Mouse (Mus musculus): ENCODE results near the gene Edem3. TPM values are rescaled to one million over a fixed set of nuclear protein-coding genes. Genes with fewer than 3 reads are reported as not detected.
"Not testable (repeated sequence)": the region's sequence is repeated elsewhere in the genome, so short reads cannot be mapped to it uniquely, and the experiment has no call there.

The Edem3 gene
- polyA plus RNA-seq, 1 experiment from 2014 or later: 18.5 TPM

DNA sequence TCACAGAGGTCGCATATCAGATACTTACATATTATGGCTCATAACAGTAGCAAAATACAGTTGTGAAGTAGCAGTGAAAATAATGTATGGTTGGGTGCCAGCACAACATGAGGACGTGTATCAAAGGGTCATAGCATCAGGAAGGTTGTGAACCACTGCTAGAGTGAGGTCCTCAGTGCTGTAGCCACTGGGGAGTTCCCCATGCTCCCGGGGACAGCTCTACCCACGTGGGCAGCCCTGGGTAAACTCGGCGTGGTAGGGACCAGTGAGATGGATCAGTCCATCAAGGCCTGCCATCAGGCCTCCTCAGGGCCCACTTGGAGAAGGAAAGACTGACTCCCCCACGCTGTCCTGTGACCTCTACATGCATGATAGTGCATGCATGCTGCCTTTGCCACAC, 26.3 kb downstream of the Edem3 start:
- no peak overlapping the region for H3K9ac ChIP-seq
- peaks cover 61% of the 10 kb centered on the region for H3K36me3 ChIP-seq
- H3K27ac ChIP-seq (replicated peaks): no peak overlapping the region
- WGBS: 87% methylated on average over 7 of the region's 7 CpGs
- no peak for ATAC-seq (ENCODE audit: low read depth)
- no peak overlapping the region for H3K4me3 ChIP-seq
- no peaks in the 10 kb centered on the region for H3K4me1 ChIP-seq (replicated peaks)
- no peak overlapping the region for H3K4me2 ChIP-seq
- H3K9me3 ChIP-seq: no peaks in the 10 kb centered on the region
- H3K27me3 ChIP-seq: no peaks in the 10 kb centered on the region

DNA sequence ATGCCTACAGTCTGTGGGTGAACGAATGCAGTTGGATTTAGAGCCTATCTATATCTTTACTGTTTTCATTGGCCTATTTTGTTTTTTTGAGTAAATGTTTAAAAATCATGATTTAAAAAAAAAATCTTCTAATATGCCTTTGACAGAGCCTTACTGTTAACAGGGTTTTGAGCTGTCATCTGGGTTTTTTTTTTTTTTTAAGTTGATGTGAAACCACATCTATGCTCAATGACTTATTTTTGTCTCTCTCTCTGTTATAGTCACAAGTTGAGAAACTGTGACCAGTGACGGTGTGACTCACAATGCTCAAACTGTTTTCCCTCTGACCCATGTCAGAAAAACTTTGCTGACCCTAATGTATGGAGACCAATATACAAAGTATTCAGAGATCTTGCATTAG, 28.2 kb downstream of the Edem3 start:
- Histone ChIP-seq H3K36me3 (peaks cover 49% of the 10 kb centered on the region), H3K4me1 (replicated peaks) (no peaks in the 10 kb centered on the region), H3K27me3 (no peaks in the 10 kb centered on the region), H3K27ac (replicated peaks) (no peak overlapping the region), H3K9me3 (no peaks in the 10 kb centered on the region), H3K4me2 (no peak overlapping the region), H3K4me3 (no peak overlapping the region), H3K9ac (no peak overlapping the region)
- WGBS: 86% methylated on average over 2 of the region's 2 CpGs
- no peak for ATAC-seq (ENCODE audit: low read depth)

DNA sequence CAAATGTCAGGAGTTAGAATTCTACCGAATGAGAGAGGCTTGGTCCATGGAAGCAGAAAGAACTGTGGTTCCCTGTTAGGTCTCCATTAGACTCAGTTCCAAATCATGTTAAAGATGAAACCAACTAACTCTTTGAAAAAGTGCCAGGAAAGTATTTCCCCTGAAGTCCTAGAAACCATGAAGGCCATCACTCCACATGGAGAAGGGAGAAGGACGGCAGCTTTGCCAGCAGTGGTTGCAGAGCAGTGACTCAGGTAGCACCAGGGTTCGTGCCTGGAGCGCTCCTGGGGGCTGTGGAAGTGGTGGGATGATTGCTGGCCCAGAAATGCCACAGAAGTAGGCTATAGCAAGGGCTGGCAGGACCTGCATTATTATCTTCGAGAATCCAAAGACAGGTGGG, 31.2 kb downstream of the Edem3 start:
- no peaks in the 10 kb centered on the region for H3K4me1 ChIP-seq (replicated peaks)
- no peak overlapping the region for H3K4me2 ChIP-seq
- no peak overlapping the region for H3K27ac ChIP-seq (replicated peaks)
- no peak overlapping the region for H3K9ac ChIP-seq
- 95% methylated on average over 5 of the region's 5 CpGs for WGBS
- no peak for ATAC-seq (ENCODE audit: low read depth)
- no peaks in the 10 kb centered on the region for H3K27me3 ChIP-seq
- H3K36me3 ChIP-seq: peaks cover 42% of the 10 kb centered on the region
- H3K4me3 ChIP-seq: no peak overlapping the region
- H3K9me3 ChIP-seq: no peaks in the 10 kb centered on the region

DNA sequence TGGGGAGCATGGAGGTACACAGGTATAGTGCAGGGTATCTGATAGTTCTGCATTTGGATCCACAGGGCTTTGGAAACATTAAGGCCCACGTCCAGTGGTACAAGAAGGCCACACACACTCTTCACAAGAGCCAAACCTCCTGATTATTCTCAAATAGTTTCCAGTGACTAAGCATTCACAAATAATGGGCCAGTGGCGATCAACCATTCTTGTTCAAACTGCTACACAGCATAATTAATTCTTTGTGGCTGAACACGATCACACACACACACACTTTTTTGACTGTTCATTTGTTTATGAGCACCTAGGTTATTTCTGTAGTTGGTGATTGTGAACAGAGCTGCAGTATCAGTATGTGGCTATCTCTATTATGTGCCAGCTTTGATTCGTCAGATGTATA, 34.0 kb downstream of the Edem3 start:
- Histone ChIP-seq H3K27me3 (no peaks in the 10 kb centered on the region), H3K27ac (replicated peaks) (no peak overlapping the region), H3K9me3 (no peaks in the 10 kb centered on the region), H3K4me1 (replicated peaks) (no peaks in the 10 kb centered on the region), H3K4me3 (no peak overlapping the region), H3K4me2 (no peak overlapping the region), H3K9ac (no peak overlapping the region), H3K36me3 (peaks cover 46% of the 10 kb centered on the region)
- ATAC-seq (ENCODE audit: low read depth): no peak
- 50% methylated on average over 4 of the region's 4 CpGs for WGBS

DNA sequence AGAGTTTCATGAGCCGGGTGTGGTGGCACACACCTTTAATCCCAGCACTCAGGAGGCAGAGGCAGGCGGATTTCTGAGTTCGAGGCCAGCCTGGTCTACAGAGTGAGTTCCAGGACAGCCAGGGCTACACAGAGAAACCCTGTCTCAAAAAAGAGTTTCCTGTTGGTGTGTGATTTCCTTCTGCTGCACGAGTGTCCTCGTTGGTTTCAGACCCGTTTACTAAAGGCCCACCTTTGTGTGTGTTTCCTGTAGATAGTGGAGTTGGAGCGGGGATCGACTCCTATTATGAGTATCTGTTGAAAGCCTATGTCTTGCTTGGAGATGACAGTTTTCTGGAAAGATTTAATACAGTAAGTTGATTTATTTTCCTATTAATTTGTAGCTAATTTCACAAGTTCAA, 36.9 kb downstream of the Edem3 start:
- H3K27me3 ChIP-seq; ATAC-seq (ENCODE audit: low read depth); H3K9ac ChIP-seq; H3K27ac ChIP-seq (replicated peaks); H3K4me1 ChIP-seq (replicated peaks); H3K9me3 ChIP-seq; H3K4me3 ChIP-seq; H3K4me2 ChIP-seq: not testable (repeated sequence)
- 92% methylated on average over 8 of the region's 8 CpGs for WGBS
- H3K36me3 ChIP-seq: peaks cover 47% of the 10 kb centered on the region

DNA sequence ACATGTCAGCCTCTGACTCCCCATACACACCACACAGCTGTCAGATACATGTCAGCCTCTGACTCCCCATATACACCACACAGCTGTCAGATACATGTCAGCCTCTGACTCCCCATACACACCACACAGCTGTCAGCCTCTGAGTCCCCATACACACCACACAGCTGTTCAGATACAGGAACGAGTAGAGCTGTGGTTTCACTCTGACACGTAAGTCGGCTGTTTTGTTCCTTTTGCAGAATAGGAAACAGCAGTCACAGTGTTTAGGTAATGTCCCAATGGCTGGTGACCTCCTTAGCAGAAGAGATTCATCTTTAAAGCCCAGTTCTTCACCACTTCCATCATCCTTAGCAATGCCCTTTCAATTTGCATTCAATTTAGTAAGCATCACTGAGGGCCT, 47.6 kb downstream of the Edem3 start:
- H3K27ac ChIP-seq (replicated peaks); H3K9ac ChIP-seq: not testable (repeated sequence)

DNA sequence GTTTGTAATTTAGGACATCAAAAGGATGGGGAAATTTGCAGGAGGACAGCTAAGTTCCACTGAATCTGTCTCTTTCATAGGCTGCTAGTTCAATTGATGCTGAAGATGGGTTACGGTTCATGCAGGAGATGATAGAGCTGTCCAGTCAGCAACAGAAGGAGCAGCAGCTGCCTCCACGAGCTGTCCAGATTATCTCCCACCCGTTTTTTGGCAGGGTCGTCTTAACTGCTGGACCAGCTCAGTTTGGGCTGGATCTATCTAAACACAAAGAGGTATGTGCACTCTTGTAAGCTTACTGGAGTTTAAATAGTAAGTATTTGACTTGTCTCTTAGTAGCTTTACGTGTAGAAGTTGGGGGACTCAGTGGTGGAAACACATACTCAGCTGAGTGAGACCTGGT, 52.1 kb downstream of the Edem3 start:
- 93% methylated on average over 5 of the region's 5 CpGs for WGBS
- no peak overlapping the region for H3K9ac ChIP-seq
- no peaks in the 10 kb centered on the region for H3K4me1 ChIP-seq (replicated peaks)
- H3K9me3 ChIP-seq: no peaks in the 10 kb centered on the region
- H3K4me3 ChIP-seq: no peak overlapping the region
- H3K4me2 ChIP-seq: no peak overlapping the region
- ATAC-seq (ENCODE audit: low read depth): no peak
- no peaks in the 10 kb centered on the region for H3K27me3 ChIP-seq
- no peak overlapping the region for H3K27ac ChIP-seq (replicated peaks)
- peaks cover 61% of the 10 kb centered on the region for H3K36me3 ChIP-seq

More for the DNA sequence above, 47.6 kb downstream of the Edem3 start:
- H3K36me3 ChIP-seq: peaks cover 54% of the 10 kb centered on the region
- not testable (repeated sequence) for H3K9me3 ChIP-seq; ATAC-seq (ENCODE audit: low read depth); H3K4me3 ChIP-seq; H3K4me1 ChIP-seq (replicated peaks); H3K27me3 ChIP-seq; H3K4me2 ChIP-seq
- WGBS: 81% methylated on average over 3 of the region's 3 CpGs

DNA sequence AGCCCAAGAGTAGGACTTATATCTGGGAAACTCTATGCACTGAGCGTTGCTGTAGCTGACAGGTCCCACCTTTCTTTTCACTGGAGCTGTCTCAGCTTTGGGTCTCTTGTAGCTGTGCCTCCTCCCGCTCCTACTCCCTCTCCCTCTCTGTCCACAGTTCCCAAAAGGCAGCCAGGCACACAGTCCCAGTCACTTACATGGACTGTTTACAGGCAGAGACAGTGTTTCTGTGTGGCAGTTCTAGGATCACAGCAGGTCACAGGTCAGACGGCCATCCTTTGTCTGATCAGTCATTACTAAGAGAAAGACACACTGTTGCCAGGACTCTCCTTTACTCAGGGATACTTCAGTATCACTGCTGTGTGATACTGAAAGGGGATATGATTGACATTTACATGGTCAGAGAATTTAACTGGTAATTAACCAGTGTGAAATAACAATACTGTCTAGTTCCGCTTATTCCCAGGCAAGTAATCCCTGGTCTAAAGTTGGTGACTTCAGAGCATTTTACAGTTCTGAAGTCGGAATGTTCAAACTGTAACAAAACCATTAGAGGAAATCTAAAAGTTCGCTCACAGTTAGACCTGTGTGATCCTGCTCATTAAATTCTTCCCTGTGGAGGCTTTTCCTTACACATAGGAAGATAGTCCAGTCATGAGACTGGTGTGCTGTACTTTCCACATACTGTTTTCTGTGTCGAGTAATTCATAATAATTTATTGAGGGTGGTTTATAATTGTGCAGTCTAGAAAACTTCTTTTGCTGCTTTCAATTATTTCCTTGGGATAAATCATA, 55.7 kb downstream of the Edem3 start:
- no peak for ATAC-seq (ENCODE audit: low read depth)
- Histone ChIP-seq H3K36me3 (peaks cover 67% of the 10 kb centered on the region), H3K27me3 (no peaks in the 10 kb centered on the region), H3K9ac (no peak overlapping the region), H3K27ac (replicated peaks) (no peak overlapping the region), H3K9me3 (no peaks in the 10 kb centered on the region), H3K4me3 (no peak overlapping the region), H3K4me1 (replicated peaks) (no peaks in the 10 kb centered on the region), H3K4me2 (no peak overlapping the region)
- 59% methylated on average over 7 of the region's 7 CpGs for WGBS

DNA sequence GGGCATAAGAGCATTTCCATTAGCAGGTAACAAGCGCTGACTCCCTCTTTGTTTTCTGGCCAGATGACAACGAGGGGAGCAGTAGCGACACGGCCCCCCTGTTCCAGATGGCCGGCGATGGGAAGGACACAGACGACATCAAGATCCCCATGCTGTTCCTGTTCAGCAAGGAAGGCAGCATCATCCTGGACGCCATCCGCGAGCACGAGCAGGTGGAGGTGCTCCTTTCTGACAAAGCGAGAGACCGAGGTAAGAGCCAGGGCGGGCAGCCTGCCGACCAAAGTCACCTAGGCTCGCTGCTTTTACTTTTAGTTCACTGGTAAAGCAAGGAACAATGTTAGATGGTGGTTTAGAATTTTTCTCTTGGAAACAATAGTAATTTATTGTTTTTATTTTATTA, 56.3 kb downstream of the Edem3 start:
- Histone ChIP-seq H3K9ac (no peak overlapping the region), H3K4me1 (replicated peaks) (no peaks in the 10 kb centered on the region), H3K4me3 (no peak overlapping the region), H3K4me2 (no peak overlapping the region), H3K36me3 (peaks cover 69% of the 10 kb centered on the region), H3K27ac (replicated peaks) (no peak overlapping the region), H3K27me3 (no peaks in the 10 kb centered on the region), H3K9me3 (no peaks in the 10 kb centered on the region)
- no peak for ATAC-seq (ENCODE audit: low read depth)
- 84% methylated on average over 16 of the region's 16 CpGs for WGBS

DNA sequence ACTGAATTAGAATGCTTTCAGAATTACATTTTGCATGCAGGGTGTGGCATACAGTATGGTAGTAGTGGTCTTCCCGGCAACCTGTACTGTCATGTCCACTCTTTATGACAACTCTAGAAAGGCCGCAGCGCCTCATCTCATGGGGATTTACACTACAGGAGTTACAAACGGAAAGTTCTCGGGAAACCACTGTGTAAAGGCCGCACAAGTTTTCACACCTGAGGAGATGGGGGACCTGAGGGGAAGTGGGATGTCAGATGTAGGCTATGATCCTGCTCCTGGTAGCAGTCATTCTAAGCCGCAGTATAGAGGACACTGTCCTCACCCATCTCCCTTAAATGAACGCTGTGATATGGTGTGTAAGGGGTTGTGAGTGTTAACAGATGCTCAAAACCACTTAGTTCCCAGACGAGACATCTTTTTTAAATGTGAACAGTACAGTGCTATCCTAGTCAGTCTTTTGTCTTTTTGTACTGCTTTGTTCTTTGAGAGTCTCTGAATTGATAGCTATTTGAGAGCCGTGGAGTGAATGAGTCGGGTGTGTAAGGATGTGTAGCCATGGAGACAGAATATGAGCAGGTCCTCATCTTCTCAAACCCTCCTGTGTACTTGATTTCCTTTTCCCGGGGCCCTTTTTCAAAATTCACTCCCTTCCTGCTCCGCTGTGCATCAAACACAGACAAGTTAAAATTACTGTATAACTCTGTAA, 57.0 kb downstream of the Edem3 start:
- Histone ChIP-seq H3K9ac (no peak overlapping the region), H3K4me3 (no peak overlapping the region), H3K9me3 (no peaks in the 10 kb centered on the region), H3K27me3 (no peaks in the 10 kb centered on the region), H3K4me2 (no peak overlapping the region), H3K36me3 (peaks cover 68% of the 10 kb centered on the region), H3K27ac (replicated peaks) (no peak overlapping the region), H3K4me1 (replicated peaks) (no peaks in the 10 kb centered on the region)
- no peak for ATAC-seq (ENCODE audit: low read depth)
- 70% methylated on average over 13 of the region's 13 CpGs for whole genome bisulfite sequencing

DNA sequence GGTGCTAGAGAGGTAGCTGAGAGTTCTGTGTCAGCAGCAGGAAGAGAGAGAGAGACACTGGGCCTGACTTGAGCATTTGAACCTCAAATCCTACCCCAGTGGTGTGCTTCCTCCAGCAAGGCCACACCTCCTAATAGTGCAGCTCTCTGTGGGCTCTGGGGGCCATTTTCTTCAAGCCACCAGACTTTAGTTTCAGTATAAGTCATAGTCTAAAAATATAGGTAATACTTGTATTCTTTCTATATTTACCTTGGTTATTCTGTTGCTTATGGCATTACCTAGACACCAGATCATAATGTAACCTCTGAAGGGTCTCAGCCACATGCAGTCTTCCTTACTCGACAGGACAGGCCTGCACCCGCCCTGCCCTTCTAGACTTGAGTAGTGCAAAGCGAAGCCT, 60.9 kb downstream of the Edem3 start:
- no peaks in the 10 kb centered on the region for H3K4me1 ChIP-seq (replicated peaks)
- H3K4me2 ChIP-seq: no peak overlapping the region
- H3K27ac ChIP-seq (replicated peaks): no peak overlapping the region
- no peaks in the 10 kb centered on the region for H3K27me3 ChIP-seq
- no peak for ATAC-seq (ENCODE audit: low read depth)
- no peak overlapping the region for H3K4me3 ChIP-seq
- H3K9me3 ChIP-seq: no peaks in the 10 kb centered on the region
- H3K36me3 ChIP-seq: peaks cover 61% of the 10 kb centered on the region
- no peak overlapping the region for H3K9ac ChIP-seq
- 98% methylated on average over 3 of the region's 3 CpGs for WGBS

DNA sequence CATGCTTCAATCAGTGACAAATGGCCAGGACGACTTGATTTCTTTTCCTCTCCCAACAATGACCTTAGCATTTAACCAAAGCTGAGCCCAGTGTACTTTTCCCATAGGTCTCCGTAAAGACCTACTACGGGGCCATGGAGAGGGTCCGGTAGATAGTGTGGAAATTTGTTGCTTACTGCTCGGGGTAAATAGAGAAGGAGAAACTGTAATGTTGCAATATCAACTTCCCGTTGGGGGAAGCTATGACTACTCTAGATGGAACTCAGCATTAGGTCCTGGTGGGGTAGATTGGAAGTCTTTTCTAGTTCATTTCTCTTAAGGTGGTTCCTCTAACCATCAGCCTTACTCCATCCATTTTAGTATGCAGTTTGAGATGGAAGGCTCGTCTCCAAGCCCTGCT, 64.0 kb downstream of the Edem3 start:
- Histone ChIP-seq H3K27ac (replicated peaks) (no peak overlapping the region), H3K9me3 (no peaks in the 10 kb centered on the region), H3K27me3 (no peaks in the 10 kb centered on the region), H3K4me2 (no peak overlapping the region), H3K4me1 (replicated peaks) (no peaks in the 10 kb centered on the region), H3K36me3 (peaks cover 41% of the 10 kb centered on the region), H3K4me3 (no peak overlapping the region), H3K9ac (no peak overlapping the region)
- 91% methylated on average over 7 of the region's 7 CpGs for WGBS
- no peak for ATAC-seq (ENCODE audit: low read depth)

DNA sequence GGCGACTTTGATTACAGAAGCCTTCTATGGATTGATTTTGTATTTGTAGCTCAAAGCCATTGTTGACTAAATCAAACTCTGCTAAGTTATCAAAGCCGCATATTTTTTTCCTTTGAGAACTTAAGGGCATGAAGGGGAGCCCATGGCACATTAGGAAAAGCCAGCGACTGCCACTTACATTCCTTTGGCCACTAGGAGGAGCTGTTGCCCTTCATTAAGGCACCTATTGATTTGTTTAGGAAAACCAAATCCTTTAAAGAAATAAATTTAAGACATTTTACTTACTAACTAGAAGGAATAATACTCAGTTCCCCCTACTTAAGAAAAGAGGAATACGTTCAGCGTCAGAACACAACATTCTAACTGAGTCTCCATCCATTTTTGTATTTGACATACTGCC, 65.3 kb downstream of the Edem3 start:
- H3K4me2 ChIP-seq: no peak overlapping the region
- no peak overlapping the region for H3K9ac ChIP-seq
- 30% methylated on average over 5 of the region's 5 CpGs for WGBS
- no peak for ATAC-seq (ENCODE audit: low read depth)
- no peak overlapping the region for H3K4me3 ChIP-seq
- H3K4me1 ChIP-seq (replicated peaks): no peaks in the 10 kb centered on the region
- peaks cover 32% of the 10 kb centered on the region for H3K36me3 ChIP-seq
- H3K9me3 ChIP-seq: no peaks in the 10 kb centered on the region
- H3K27me3 ChIP-seq: no peaks in the 10 kb centered on the region
- no peak overlapping the region for H3K27ac ChIP-seq (replicated peaks)
